Mouse (Mus musculus) kidney, adult 2 months (tissue): ENCODE results near the gene Fbxl12.

Experiments used
- CTCF ChIP-seq: fragments of 200-500 bp; conservative IDR thresholded peaks from 2 replicates; pipeline ENCODE4 v1.5.1; 2011; ENCODE audit warnings: low read depth, mild to moderate bottlenecking, control low read depth, low read length, moderate library complexity, mixed read lengths; ENCODE audit not compliant: insufficient read depth, insufficient read length
- POLR2A ChIP-seq: fragments of 200-500 bp; IDR thresholded peaks from one replicate; pipeline ENCODE4 v1.6.1; 2011; ENCODE audit warnings: low read depth, low read length, control low read depth

DNA sequence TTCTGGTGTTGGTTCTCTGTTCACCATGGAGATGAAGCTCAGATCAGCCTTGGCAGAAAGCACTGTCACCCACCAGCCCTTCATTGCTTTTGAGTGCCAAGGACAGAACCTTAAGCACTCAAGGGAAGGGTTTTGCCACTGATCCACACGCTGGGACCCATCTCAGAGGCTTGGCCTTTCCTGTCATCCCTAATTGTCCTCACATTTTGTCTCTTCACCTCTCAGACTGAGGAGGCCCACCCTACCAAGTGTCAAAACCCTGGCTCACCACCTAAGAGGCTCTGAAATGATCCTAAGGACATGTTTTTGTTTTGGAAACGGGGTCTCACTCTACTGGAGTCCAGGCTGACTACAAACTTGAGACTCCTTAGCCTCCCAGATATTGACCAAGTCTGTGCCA lies 7.8 kb downstream of the Fbxl12 start:
- TF ChIP-seq CTCF (no peak), POLR2A (no peak)
